Mouse (Mus musculus) intestine, embryonic 16.5 days (tissue): ENCODE measurements around the gene Tnni3k. TPM values are rescaled to one million over a fixed set of nuclear protein-coding genes. Genes with fewer than 3 reads are reported as not detected.

ENCODE experiments used
- ATAC-seq: fragments of 200-750 bp; cut with Nextera tagmentation; 2 replicates; pipeline ENCODE4 v1.8.0; 2017; ENCODE audit warnings: moderate TSS enrichment, moderate library complexity
- H3K27ac ChIP-seq: fragments of 300-500 bp; sonication (generic); 2 replicates; pipeline ENCODE4 v1.5.1; 2014; ENCODE audit warnings: mild to moderate bottlenecking, low read length
- H3K27me3 ChIP-seq: fragments of 300-500 bp; sonication (generic); replicated peaks from 2 replicates; pipeline ENCODE4 v1.6.1; 2014; ENCODE audit warnings: low read length, control low read depth, mixed read lengths; ENCODE audit not compliant: control insufficient read depth, insufficient read depth
- H3K36me3 ChIP-seq: fragments of 300-500 bp; sonication (generic); 2 replicates; pipeline ENCODE4 v1.6.1; 2014; ENCODE audit warnings: low read length, control low read depth; ENCODE audit not compliant: control insufficient read depth, insufficient read depth
- H3K4me1 ChIP-seq: fragments of 300-500 bp; sonication (generic); 2 replicates; pipeline ENCODE4 v1.6.1; 2014; ENCODE audit warnings: low read length, control low read depth, mixed read lengths; ENCODE audit not compliant: control insufficient read depth, insufficient read depth
- H3K4me2 ChIP-seq: fragments of 300-500 bp; sonication (generic); 2 replicates; pipeline ENCODE4 v1.6.1; 2014; ENCODE audit warnings: low read depth, low read length, control low read depth
- H3K4me3 ChIP-seq: fragments of 300-500 bp; sonication (generic); 2 replicates; pipeline ENCODE4 v1.5.1; 2014; ENCODE audit warnings: mild to moderate bottlenecking, low read length
- H3K9ac ChIP-seq: fragments of 300-500 bp; sonication (generic); 2 replicates; pipeline ENCODE4 v1.6.1; 2014; ENCODE audit warnings: low read depth, low read length
- H3K9me3 ChIP-seq: fragments of 300-500 bp; sonication (generic); 2 replicates; pipeline ENCODE4 v1.6.1; 2016; ENCODE audit warnings: low read length, control low read depth; ENCODE audit not compliant: control insufficient read depth
- WGBS: fragments of 180-500 bp; shearing (Covaris S2); extraction: QIAGEN DNeasy Blood & Tissue Kit; methylation state at CpG from one replicate; pipeline ENCODE4 v1.1.7; 2014; 5-methylcytosine and 5-hydroxymethylcytosine counted together
- polyA plus RNA-seq: library from polyadenylated mRNA; unstranded; fragments of >200 nt; fragmentation: Nextera tagmentation; extraction: Ambion mirVana; gene quantifications from 2 replicates; pipeline ENCODE4 v1.2.1, GENCODE M21; 2015

The Tnni3k gene
- polyA plus RNA-seq, 1 experiment from 2014 or later, result not detected

DNA sequence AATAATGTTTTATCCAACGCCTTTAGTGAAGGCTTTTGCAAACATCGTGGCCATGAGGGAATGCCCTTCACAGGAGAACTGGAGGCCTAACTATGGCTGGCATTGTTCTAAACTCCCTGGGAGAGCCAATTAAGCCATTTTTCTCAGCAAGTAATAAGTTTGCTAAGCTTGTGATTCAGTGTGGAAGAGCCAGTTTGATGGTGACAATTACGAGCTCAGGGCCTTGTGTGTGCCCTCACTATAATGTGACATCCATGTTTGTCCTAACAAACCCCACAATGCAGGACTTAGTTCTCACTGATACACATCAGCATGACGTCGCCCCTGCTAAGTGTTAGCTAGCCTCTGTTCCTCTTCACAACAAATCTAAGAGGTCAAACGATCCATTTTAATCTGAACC lies 193.3 kb downstream of the Tnni3k start:
- 74% methylated on average over 6 of the region's 6 CpGs for WGBS
- Histone ChIP-seq H3K27ac (no peak overlapping the region), H3K9me3 (no peaks in the 10 kb centered on the region), H3K4me2 (no peak overlapping the region), H3K36me3 (no peaks in the 10 kb centered on the region), H3K4me1 (no peaks in the 10 kb centered on the region), H3K9ac (no peak overlapping the region), H3K4me3 (no peak overlapping the region), H3K27me3 (no peaks in the 10 kb centered on the region)
- ATAC-seq, result no peak

DNA sequence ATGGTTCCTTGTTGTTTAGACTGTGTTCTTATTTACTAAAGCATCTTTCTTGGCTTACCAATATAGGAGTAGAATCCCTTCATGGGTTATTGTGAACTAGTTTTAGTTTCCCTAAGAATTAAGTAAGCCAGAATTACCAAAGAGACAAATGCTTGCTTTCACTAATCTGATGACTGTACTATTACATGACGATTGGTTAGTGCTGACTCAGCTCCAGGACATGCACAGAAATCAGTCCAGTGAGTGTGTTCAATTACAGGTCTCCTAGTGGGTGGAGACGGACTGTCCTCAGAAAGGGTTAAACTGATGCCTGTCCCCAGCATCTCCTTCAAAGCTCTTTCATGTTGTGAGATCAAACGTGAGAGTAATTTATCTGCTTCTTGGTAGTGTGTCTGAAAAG lies 195.5 kb downstream of the Tnni3k start:
- Histone ChIP-seq H3K36me3 (no peaks in the 10 kb centered on the region), H3K4me3 (no peak overlapping the region), H3K27me3 (no peaks in the 10 kb centered on the region), H3K4me2 (no peak overlapping the region), H3K27ac (no peak overlapping the region), H3K9me3 (no peaks in the 10 kb centered on the region), H3K4me1 (no peaks in the 10 kb centered on the region), H3K9ac (no peak overlapping the region)
- ATAC-seq, result no peak
- WGBS, result 59% methylated on average over 3 of the region's 3 CpGs

DNA sequence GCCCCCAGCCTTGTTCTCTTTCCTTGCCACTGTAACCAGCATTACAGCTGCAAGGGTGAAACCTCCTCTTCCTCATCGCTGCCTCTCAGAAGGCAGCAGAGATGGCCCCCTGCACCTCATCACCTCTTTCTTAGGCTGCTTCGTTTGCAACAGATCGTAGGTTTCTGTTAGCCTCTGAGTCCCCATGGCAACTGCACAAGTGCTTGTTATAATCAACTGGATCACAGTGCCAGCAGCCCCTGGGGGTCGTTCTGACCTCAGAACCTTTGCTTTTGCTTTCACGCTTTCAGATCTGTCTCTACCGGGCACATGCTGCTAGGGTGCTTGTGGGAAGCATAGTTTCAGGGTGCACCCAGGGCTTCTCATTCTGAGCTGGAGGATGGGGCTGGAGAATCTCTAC lies 201.9 kb downstream of the Tnni3k start:
- WGBS, result 37% methylated on average over 6 of the region's 6 CpGs
- H3K4me2 ChIP-seq, result no peak overlapping the region
- no peak overlapping the region for H3K9ac ChIP-seq
- H3K27ac ChIP-seq, result no peak overlapping the region
- no peak overlapping the region for H3K4me3 ChIP-seq
- no peak for ATAC-seq
- no peaks in the 10 kb centered on the region for H3K36me3 ChIP-seq
- no peaks in the 10 kb centered on the region for H3K4me1 ChIP-seq
- H3K9me3 ChIP-seq, result no peaks in the 10 kb centered on the region
- H3K27me3 ChIP-seq, result no peaks in the 10 kb centered on the region

DNA sequence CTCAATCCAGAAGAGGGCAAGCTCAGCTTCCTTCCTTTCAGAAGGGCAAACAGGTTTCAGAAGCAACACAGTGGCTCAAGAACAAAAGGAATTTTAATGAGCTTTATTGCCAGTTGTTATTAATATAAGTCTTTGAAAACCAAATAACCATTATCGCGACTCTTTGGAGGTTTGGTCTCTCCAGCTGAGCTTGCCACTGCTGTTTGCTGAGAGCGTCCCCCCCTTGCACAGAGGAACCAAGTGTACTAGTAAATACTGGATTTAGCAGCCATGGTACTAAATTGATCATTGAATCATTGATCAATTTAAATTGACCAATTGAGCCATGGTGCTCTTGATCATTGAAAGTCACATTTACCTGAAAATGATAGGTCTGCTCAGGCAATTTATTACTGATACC lies 202.9 kb downstream of the Tnni3k start:
- H3K9me3 ChIP-seq, result no peaks in the 10 kb centered on the region
- no peaks in the 10 kb centered on the region for H3K27me3 ChIP-seq
- no peak overlapping the region for H3K9ac ChIP-seq
- no peak for ATAC-seq
- no peak overlapping the region for H3K27ac ChIP-seq
- no peak overlapping the region for H3K4me2 ChIP-seq
- no peaks in the 10 kb centered on the region for H3K4me1 ChIP-seq
- WGBS, result 63% methylated on average over 3 of the region's 3 CpGs
- H3K4me3 ChIP-seq, result no peak overlapping the region
- no peaks in the 10 kb centered on the region for H3K36me3 ChIP-seq

DNA sequence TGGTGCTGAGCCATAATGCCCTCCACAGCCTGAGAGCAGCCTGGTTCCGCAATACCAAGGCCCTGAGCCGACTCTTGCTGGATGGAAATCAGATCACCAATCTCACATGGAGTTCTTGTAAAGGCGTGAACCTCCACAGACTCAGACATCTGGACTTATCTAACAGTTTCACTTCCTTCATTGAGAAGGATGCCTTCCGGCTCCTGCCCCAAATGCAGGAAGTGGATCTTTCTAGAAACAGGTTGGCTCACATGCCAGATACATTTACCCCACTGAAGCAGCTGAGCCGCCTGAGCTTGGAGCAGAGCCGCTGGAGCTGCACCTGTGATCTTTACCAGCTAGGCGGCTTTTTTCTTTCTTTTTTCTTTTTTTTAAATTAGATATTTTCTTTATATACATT lies 213.0 kb downstream of the Tnni3k start:
- H3K36me3 ChIP-seq, result no peaks in the 10 kb centered on the region
- H3K4me2 ChIP-seq, result no peak overlapping the region
- no peak overlapping the region for H3K9ac ChIP-seq
- H3K4me3 ChIP-seq, result no peak overlapping the region
- no peaks in the 10 kb centered on the region for H3K4me1 ChIP-seq
- H3K27ac ChIP-seq, result no peak overlapping the region
- ATAC-seq, result no peak
- no peaks in the 10 kb centered on the region for H3K27me3 ChIP-seq
- WGBS, result 86% methylated on average over 7 of the region's 7 CpGs
- no peaks in the 10 kb centered on the region for H3K9me3 ChIP-seq

DNA sequence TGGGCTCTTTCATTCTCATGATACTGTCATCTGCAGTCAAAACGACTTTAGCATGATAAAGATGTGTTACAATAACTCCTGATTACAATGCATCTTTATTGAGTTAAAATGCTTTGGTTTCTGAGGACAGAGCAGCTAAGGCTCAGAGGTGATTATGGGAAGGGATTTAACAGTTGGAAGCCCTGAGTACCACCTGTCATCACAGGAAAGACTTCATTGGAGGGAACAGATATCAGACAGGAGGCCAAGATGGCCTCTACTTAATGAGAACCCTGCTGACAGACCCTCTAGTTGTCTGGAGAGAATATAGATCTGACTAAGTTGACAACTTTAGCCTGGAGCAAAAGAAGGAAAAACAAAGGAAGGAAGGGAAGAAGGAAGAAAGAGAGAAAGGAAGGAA lies 214.1 kb downstream of the Tnni3k start:
- Histone ChIP-seq H3K27me3 (no peaks in the 10 kb centered on the region), H3K4me1 (no peaks in the 10 kb centered on the region), H3K27ac (no peak overlapping the region), H3K36me3 (no peaks in the 10 kb centered on the region), H3K4me2 (no peak overlapping the region), H3K9me3 (no peaks in the 10 kb centered on the region), H3K4me3 (no peak overlapping the region), H3K9ac (no peak overlapping the region)
- WGBS, result 33% methylated on average over 1 of the region's 1 CpGs
- no peak for ATAC-seq

DNA sequence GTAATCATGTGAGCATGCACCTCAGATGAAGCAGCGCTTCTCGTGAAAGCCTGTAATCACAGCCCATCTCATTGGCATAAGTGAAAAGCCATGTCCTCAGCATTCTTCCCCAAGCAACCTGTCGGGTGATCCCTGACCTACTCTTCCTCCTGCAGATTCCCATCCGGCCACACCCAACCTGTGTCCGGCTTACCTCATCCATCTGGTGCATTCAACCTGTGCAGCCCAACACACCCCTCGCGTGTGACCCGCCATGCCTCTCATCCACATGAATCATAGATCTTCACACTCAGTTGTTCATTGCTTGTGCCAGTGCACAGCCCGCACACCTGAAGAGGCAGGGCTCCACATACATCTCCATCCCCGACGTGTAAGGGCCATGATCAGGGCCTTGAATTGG lies 217.3 kb downstream of the Tnni3k start:
- no peaks in the 10 kb centered on the region for H3K27me3 ChIP-seq
- WGBS, result 92% methylated on average over 11 of the region's 11 CpGs
- H3K9ac ChIP-seq, result no peak overlapping the region
- H3K4me2 ChIP-seq, result no peak overlapping the region
- no peak overlapping the region for H3K27ac ChIP-seq
- no peaks in the 10 kb centered on the region for H3K9me3 ChIP-seq
- no peak for ATAC-seq
- H3K4me3 ChIP-seq, result no peak overlapping the region
- H3K4me1 ChIP-seq, result no peaks in the 10 kb centered on the region
- no peaks in the 10 kb centered on the region for H3K36me3 ChIP-seq

DNA sequence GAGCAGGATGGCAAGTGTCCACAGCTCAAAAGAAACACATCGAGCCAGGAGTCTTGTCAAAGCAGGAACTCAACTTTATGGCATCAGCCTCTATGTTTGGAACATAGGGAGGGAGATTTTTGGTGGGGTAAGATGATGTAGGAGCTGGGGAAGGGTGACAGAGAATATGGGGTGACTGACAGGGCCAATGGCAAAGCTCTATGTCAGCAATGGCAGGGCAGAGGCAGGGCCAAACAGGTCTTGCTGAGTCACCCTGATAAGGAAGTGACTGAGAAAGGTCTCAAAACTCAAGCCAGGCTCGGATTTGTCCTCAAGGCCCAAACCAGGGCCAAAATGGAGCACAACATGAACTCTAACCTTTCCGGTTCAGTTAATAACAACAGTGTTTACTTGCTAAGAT lies 219.1 kb downstream of the Tnni3k start:
- H3K4me3 ChIP-seq, result no peak overlapping the region
- no peaks in the 10 kb centered on the region for H3K9me3 ChIP-seq
- H3K36me3 ChIP-seq, result no peaks in the 10 kb centered on the region
- no peaks in the 10 kb centered on the region for H3K4me1 ChIP-seq
- H3K9ac ChIP-seq, result no peak overlapping the region
- H3K27me3 ChIP-seq, result no peaks in the 10 kb centered on the region
- ATAC-seq, result no peak
- WGBS, result 79% methylated on average over 3 of the region's 3 CpGs
- H3K27ac ChIP-seq, result no peak overlapping the region
- no peak overlapping the region for H3K4me2 ChIP-seq

DNA sequence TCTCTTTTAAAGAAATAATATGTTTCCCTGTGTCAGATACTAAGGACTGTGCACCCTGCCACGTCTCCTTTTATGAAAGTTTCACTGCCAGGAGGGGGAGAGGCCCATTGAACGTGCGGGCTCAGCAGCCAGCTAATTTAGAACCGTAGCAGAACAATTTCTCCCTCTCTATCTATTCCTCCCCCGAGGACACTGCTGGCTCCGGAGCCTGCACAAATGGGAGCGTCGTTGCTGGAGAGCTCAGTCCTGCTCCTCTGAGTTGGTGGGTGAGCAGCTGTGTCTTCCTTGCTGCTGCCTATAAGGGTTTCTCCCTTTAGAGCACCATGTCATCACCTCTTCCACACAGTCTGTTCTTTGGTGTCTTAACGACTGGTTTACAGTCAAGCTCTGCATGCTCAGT lies 220.8 kb downstream of the Tnni3k start:
- no peaks in the 10 kb centered on the region for H3K4me1 ChIP-seq
- no peak overlapping the region for H3K4me2 ChIP-seq
- ATAC-seq, result no peak
- H3K4me3 ChIP-seq, result no peak overlapping the region
- no peaks in the 10 kb centered on the region for H3K36me3 ChIP-seq
- 78% methylated on average over 9 of the region's 9 CpGs for WGBS
- no peaks in the 10 kb centered on the region for H3K27me3 ChIP-seq
- H3K27ac ChIP-seq, result no peak overlapping the region
- H3K9ac ChIP-seq, result no peak overlapping the region
- no peaks in the 10 kb centered on the region for H3K9me3 ChIP-seq

DNA sequence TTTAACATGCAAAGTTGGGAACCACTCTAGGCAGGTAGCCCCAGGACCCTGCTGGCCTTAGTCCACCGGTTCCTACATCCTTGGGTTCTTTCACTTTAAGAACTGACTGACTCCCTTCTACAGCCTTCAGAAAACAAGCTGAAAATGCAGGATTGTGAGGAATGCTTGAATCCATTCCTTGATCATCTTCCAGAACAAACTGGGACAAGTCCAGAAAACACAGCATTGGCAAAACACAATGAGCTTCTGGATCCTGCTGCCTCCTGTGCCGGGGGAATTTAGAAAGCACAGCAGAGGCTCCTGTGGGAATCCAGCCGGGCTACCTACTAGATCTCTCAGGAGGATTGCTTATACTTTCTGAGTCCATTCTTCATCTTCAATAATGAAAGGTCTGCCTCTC lies 229.5 kb downstream of the Tnni3k start:
- no peaks in the 10 kb centered on the region for H3K27me3 ChIP-seq
- H3K36me3 ChIP-seq, result no peaks in the 10 kb centered on the region
- H3K4me2 ChIP-seq, result no peak overlapping the region
- H3K9me3 ChIP-seq, result no peaks in the 10 kb centered on the region
- no peak overlapping the region for H3K4me3 ChIP-seq
- no peak for ATAC-seq
- WGBS, result 85% methylated on average over 3 of the region's 3 CpGs
- no peak overlapping the region for H3K9ac ChIP-seq
- no peak overlapping the region for H3K27ac ChIP-seq
- H3K4me1 ChIP-seq, result no peaks in the 10 kb centered on the region
